Mouse (Mus musculus): ENCODE data around the gene Irf5. TPM values are rescaled to one million over a fixed set of nuclear protein-coding genes. Genes with fewer than 3 reads are reported as not detected.

The Irf5 gene
- total RNA-seq (2023) = 16.3 TPM

GRCm38 (mm10) chr6:29526281-29527251, at the start of gene Irf5:
Gene Irf5 (plus strand): TSS chr6:29526625.

GRCm38 (mm10) chr6:29507447-29508309, 18.7 kb upstream of the Irf5 start, which contains the start of gene Kcp:
Gene Kcp (minus strand): TSS chr6:29507952.

Other genes with a start within 250 kb of the Irf5 start
- 0.98 TPM for gene Fam71f2, start 247.0 kb upstream of the Irf5 start, total RNA-seq (2023)
- gene Fam71f1, start 207.5 kb upstream of the Irf5 start, total RNA-seq (2023) = not detected
- 54.5 TPM for gene Calu, start 178.6 kb upstream of the Irf5 start, total RNA-seq (2023)
- gene Opn1sw, start 138.2 kb upstream of the Irf5 start, total RNA-seq (2023) = not detected
- gene Ccdc136, start 130.3 kb upstream of the Irf5 start, total RNA-seq (2023) = not detected
- gene Flnc, start 93.4 kb upstream of the Irf5 start, total RNA-seq (2023) = 0.06 TPM
- gene Atp6v1f, start 58.9 kb upstream of the Irf5 start, total RNA-seq (2023) = 154 TPM
- 8.5 TPM for gene Atp6v1fnb, start 55.2 kb upstream of the Irf5 start, total RNA-seq (2023)
- gene Kcp, start 18.7 kb upstream of the Irf5 start, total RNA-seq (2023) = not detected
- gene Tnpo3, start 83.3 kb downstream of the Irf5 start, total RNA-seq (2023) = 97.9 TPM
- gene Tspan33, start 167.6 kb downstream of the Irf5 start, total RNA-seq (2023) = 0.77 TPM
- gene Smo, start 208.9 kb downstream of the Irf5 start, total RNA-seq (2023) = 0.55 TPM
- 54.6 TPM for gene Ahcyl2, start 241.4 kb downstream of the Irf5 start, total RNA-seq (2023)

All from CD8-positive naive resting alpha-beta T cell, adult 57 days (primary cell).